Mouse (Mus musculus): ENCODE data around the gene Ctsh.

Gene Ctsh

DNA sequence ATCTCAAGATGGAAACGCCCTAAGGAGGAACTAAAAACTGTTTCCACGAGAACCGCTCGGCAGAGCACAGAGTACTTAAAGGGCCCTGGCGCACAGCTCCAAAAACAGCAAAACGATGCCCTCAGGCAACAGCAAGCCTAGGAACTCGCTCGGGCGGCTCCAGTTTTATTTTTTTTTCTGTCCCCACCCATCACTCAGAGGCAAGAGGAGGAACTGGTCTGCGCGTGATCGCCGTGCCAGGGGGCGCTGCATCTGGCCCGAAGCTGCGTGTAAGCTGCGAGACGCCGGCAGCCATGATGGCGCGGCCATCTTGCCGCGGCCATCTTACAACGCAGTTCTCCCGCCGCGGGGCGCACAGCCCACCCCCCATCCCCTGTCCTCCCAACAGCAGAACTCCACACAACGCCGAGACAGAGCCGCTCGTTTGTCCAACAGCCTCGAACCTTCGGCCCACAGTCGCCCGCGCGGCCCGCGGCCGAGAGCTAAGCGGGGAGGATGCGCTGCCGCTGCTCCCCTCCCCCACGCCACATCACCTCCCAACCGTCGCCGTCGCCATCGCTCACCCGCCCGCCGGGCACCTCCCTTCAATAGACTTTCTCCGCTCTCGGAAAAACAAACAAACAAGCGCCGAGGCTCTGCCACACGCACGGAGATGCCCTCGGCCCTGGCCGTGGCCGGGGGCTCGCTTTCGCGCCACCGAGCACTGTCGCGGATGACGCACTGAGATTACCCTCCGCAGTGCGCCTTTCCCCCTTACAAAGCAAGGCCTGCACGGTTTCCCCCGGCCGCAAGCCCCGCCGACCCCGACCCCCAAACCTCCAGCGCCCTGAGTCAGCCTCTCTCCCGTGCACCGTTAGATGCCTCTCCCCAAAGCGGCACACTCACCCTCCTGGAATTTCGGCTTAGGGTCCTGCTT lies 60.0 kb downstream of the Ctsh start:
- DNase-seq = peak; percentile 87 to 89

DNA sequence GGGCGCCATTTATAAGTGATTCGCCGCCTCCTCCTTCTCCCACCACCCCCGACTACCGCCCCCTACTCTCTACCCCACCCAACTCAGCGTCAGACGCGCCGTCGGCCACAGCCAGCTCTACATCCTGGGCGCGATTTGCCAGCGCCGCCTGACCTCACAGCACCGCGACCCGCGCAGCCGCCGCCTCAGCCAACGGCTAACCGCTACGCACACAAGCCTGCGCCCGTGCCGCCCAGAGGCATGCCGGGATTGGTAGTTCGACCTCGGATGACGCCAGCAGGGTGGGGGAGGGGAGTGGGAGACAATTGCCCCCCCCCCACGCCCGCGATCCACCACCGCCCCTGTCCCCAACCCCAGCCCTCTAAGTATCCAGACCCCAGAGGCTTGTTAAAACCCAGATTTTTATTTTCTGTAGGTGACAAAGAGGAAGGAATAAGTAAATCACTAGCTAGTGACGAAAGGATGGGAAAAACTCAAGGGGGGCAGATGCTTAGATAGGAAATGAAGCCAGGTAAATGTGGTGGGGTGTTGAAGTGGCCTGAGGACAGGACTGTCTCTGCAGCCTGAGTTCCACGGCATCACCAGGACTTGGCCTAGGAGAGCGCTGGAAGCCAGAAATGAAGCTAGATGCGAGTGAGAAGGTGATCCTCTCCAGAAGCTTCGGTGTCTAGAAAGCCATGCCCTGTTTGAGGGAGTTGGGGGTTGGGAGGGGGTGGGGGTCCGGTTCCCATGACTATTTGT lies 60.8 kb downstream of the Ctsh start, which contains the start of gene Morf4l1:
Morf4l1 (minus strand) TSS at position 208 of the 741 bp plus-strand sequence.
- DNase-seq = peak; percentile 97 to 98

DNA sequence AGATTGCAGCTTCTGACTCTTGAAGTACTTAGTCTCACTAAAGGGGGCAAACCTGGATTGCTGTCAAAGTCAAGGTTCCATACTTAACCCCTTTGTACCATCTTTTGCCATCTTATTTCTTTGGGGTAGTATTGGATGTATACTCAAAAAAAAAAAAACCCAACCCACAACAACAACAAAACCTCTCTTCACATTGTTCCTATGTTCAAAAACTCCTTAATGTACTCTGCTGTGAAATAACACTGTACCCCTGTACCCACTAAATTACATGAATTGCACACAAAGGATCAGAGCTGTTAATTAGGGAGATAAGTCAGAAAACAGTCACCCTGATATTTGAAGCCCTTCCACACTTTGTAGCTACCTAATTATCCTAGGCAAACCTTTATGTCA lies 61.4 kb downstream of the Ctsh start:
- DNase-seq = no peak

DNA sequence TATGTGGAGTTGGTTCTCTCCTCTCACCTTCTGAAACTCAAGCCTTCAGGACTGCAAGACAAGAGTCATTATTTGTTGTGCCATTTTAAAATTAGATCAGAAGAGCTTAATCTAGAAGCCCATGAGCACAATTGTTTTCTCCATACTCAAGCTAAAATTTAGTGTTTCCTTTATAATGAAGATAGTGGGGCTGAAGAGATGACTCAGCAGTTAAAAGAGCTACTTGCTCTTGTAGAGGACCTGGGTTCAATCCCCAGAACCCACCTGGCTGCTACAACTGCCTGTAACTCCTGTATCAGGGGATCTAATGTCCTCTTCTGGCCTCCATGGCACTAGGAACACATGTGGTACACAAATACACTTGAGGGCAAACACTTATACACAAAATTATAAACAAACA lies 63.3 kb downstream of the Ctsh start:
- no peak for DNase-seq

DNA sequence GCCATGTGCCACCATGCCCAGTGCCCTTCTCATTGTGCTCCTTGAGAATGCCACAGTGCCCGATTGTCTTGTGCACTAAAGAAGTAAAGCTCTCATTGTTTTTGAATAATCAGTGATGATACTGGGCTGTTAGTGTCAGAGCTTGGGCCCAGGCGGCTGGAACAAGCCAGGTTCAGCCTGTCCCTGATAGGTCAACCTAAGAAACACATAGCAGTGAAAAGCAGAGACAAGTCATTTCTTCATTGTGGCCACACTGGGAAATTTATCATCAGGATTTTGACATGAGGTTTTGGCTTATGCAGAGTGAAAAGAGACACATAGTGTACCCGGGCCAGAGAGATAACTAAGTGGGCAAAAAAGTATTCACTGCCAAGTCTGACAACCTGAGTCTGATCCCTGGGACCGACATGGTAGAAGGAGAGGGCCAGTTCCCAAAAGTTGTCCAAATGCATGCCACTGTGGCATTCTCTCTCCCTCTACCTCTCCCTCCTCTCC lies 68.3 kb downstream of the Ctsh start:
- no peak for DNase-seq

DNA sequence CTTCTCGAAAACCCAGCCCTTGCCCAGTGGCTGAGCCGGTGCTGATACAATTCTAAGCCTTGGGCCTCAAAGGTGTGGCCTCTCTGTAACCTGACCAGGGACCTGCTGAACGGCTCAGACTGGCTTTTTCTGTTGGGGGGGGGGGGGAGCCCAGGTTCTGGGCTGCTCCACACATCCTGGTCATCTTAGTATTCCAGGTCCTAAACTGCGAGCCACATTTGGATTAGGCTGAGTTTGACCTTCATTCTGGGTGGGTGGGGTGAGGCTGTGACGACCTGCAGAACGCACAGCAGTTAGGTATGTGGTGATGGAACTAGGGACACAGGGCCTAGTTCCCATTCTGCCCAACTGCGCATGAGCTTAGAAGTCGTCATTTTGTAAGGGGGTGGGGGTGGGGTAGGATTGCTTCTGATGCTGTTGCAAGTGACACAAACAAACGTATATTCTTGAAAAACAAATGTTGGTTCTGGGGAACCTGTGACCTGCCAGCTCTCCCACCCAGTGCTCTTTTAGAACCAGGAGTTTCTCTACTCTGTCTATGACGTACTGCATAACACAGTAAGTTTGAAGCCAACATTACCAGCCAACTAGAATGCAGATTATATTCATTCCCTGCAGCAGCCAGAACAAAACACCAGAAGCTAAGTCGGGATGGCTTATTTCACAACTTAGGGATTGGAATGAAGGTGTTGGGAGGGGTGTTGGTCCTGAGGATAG lies 70.4 kb downstream of the Ctsh start:
- no peak for DNase-seq

DNA sequence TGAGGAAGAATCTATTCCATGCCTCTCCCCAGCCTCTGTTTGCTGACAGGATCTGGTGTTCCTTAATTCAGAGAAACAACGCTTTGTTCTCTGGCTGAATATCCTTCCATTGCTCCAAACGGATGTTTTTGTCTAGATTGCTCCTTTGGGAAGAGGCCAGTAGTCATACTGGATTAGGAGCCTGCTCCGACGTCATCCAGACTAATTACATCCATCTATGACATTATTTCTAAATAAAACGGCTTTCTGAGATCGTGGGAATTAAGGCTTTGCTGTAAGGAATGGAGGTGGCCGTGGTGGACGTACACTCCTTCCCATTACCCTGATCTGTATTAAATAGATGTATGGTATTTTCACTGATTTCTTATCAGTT lies 70.9 kb downstream of the Ctsh start:
- no peak for DNase-seq

All from cerebellum, adult 18-20 months (tissue).